Comparison of ENCODE assay signal across 11 mouse cellular contexts in genomic region chr8:94375551-94375991, GRCm38 (mm10). TPM values are rescaled to one million over a fixed set of nuclear protein-coding genes. Genes with fewer than 3 reads are reported as not detected.
DNase-seq lines count a peak whose midpoint lies in the region; ATAC-seq lines count a peak whose summit lies in the region.
"Had no signal": no experiment of that assay in that cellular context is flagged by ENCODE, and none has a peak within 500 bp of the region (broad histone marks: within the 10 kb centered on the region; RNA-seq: fewer than 3 reads in every experiment).

No protein-coding gene starts in this region.

- no peak overlapping the region for H3K4me2 ChIP-seq in heart, embryonic 16.5 days (ENCODE audit: low read depth, low read length)
- H3K4me2 ChIP-seq: midbrain, embryonic 11.5 days had no signal

- ATAC-seq in heart, embryonic 16.5 days (replicated peaks; ENCODE audit: extremely low read depth, insufficient read depth, low FRiP score), result peak; percentile 24; the same call in 1 of the 2 replicates
- peak; percentile 78 for ATAC-seq in CD4-positive, CD25-positive, alpha-beta regulatory T cell, adult 4 months
- peak; percentile 69 for ATAC-seq in megakaryocyte progenitor cell, adult 5-6 weeks (replicated peaks; ENCODE audit: poor library complexity)

- no peaks in the 10 kb centered on the region for H3K36me3 ChIP-seq in heart, embryonic 16.5 days (ENCODE audit: control insufficient read depth, insufficient read depth)
- no peaks in the 10 kb centered on the region for H3K36me3 ChIP-seq in hindbrain, embryonic 10.5 days

- H3K9me3 ChIP-seq in heart, embryonic 16.5 days (replicated peaks; ENCODE audit: control insufficient read depth, low read length), result no peaks in the 10 kb centered on the region
- no peaks in the 10 kb centered on the region for H3K9me3 ChIP-seq in hindbrain, embryonic 10.5 days

- intact Hi-C loops in heart, postnatal 10 days (cut with DNase I), result no loop called here

- no peak overlapping the region for H3K4me3 ChIP-seq in heart, embryonic 16.5 days (ENCODE audit: low read length)
- no peak overlapping the region for H3K4me3 ChIP-seq in hindbrain, embryonic 10.5 days

- no peak overlapping the region for H3K27ac ChIP-seq in heart, embryonic 16.5 days (ENCODE audit: low read length)
- H3K27ac ChIP-seq in hindbrain, embryonic 10.5 days, result no peak overlapping the region

- H3K4me1 ChIP-seq in heart, embryonic 16.5 days (ENCODE audit: control insufficient read depth, insufficient read depth, low read length), result peaks cover 13% of the 10 kb centered on the region
- no peaks in the 10 kb centered on the region for H3K4me1 ChIP-seq in hindbrain, embryonic 10.5 days (replicated peaks)

- WGBS in heart, embryonic 16.5 days, result 10% methylated on average over 3 of the region's 3 CpGs
- 69% methylated on average over 3 of the region's 3 CpGs for WGBS in hindbrain, embryonic 10.5 days

- DNase-seq in heart, postnatal 10 days, result no peak
- DNase-seq in induced T-regulatory cell, adult 2 months (ENCODE audit: low read depth), result peak; percentile 76
- DNase-seq in left cerebral cortex, adult 11 months (ENCODE audit: low spot score), result no peak
- no peak for DNase-seq in hindbrain, embryonic 10.5 days (ENCODE audit: low spot score)
- DNase-seq in urinary bladder, adult 2 months (ENCODE audit: low spot score), result no peak
- DNase-seq: gastrocnemius, postnatal 25 days; kidney, adult 9 months had no signal

- no peak overlapping the region for H3K9ac ChIP-seq in heart, embryonic 16.5 days (ENCODE audit: low read length)

- no peaks in the 10 kb centered on the region for H3K27me3 ChIP-seq in heart, embryonic 16.5 days (ENCODE audit: control insufficient read depth, insufficient read depth, low read length)
- H3K27me3 ChIP-seq in hindbrain, embryonic 10.5 days (ENCODE audit: insufficient read depth, poor library complexity, severe bottlenecking), result no peaks in the 10 kb centered on the region

RNA-seq across cellular contexts. Expression of gene Herpud1, which starts 10.7 kb away (rescaled TPM):
- 107 and 120 TPM in 2 replicates for polyA plus RNA-seq in heart, embryonic 16.5 days (2015; fragmentation: Nextera tagmentation; extraction: Ambion mirVana)
- total RNA-seq in heart, postnatal 10 days (2021), result 100 to 1,000 TPM in 1 of 2 experiments, 10 to 100 TPM in 1; 80.4 to 138 TPM
- polyA plus RNA-seq in CD4-positive, CD25-positive, alpha-beta regulatory T cell, adult 4 months (2017; shearing (Covaris generic)), result 100 to 1,000 TPM; 177 to 183 TPM
- 78.2 and 89.9 TPM in 2 replicates for total RNA-seq in megakaryocyte progenitor cell, adult 5-6 weeks (2015)
- 83.3 and 99.5 TPM in 2 replicates for total RNA-seq in megakaryocyte progenitor cell, adult 5-6 weeks (2017)
- polyA plus RNA-seq in hindbrain, embryonic 10.5 days (2016; fragmentation: Nextera tagmentation; extraction: Ambion mirVana), result 57.3 and 59.5 TPM in 2 replicates
- 325 and 330 TPM in 2 replicates for polyA plus RNA-seq in urinary bladder, adult 2 months (2012; rRNA removed)

RNA-seq across cellular contexts. Expression of gene Slc12a3, which starts 46.6 kb away (rescaled TPM):
- polyA plus RNA-seq in heart, embryonic 16.5 days (2015; fragmentation: Nextera tagmentation; extraction: Ambion mirVana), result not detected in 2 replicates
- under 1 TPM in 1 of 2 experiments, not detected in 1; 0.38 TPM for total RNA-seq in heart, postnatal 10 days (2021)
- polyA plus RNA-seq in CD4-positive, CD25-positive, alpha-beta regulatory T cell, adult 4 months (2017; shearing (Covaris generic)), result under 1 TPM in 1 of 2 experiments, not detected in 1; 0.19 TPM
- total RNA-seq in megakaryocyte progenitor cell, adult 5-6 weeks (2015), result 0.12 and 0.17 TPM in 2 replicates
- total RNA-seq in megakaryocyte progenitor cell, adult 5-6 weeks (2017), result not detected in 2 replicates
- polyA plus RNA-seq in hindbrain, embryonic 10.5 days (2016; fragmentation: Nextera tagmentation; extraction: Ambion mirVana), result 0.09 TPM in 1 of 2 replicates, not detected in the other
- 0.21 TPM in 2 replicates for polyA plus RNA-seq in urinary bladder, adult 2 months (2012; rRNA removed)
- total RNA-seq: gastrocnemius, postnatal 25 days had no signal
- polyA plus RNA-seq: midbrain, embryonic 11.5 days had no signal

RNA-seq across cellular contexts. Expression of gene Nlrc5, which starts 58.6 kb away (rescaled TPM):
- 0.51 and 1.1 TPM in 2 replicates for polyA plus RNA-seq in heart, embryonic 16.5 days (2015; fragmentation: Nextera tagmentation; extraction: Ambion mirVana)
- total RNA-seq in heart, postnatal 10 days (2021), result 1 to 10 TPM in 1 of 2 experiments, under 1 TPM in 1; 0.84 to 1.0 TPM
- 100 to 1,000 TPM; 186 to 214 TPM for polyA plus RNA-seq in CD4-positive, CD25-positive, alpha-beta regulatory T cell, adult 4 months (2017; shearing (Covaris generic))
- 22.5 and 24.1 TPM in 2 replicates for total RNA-seq in megakaryocyte progenitor cell, adult 5-6 weeks (2015)
- 17.7 and 27.9 TPM in 2 replicates for total RNA-seq in megakaryocyte progenitor cell, adult 5-6 weeks (2017)
- polyA plus RNA-seq in hindbrain, embryonic 10.5 days (2016; fragmentation: Nextera tagmentation; extraction: Ambion mirVana), result 0.20 TPM in 1 of 2 replicates, not detected in the other
- polyA plus RNA-seq in urinary bladder, adult 2 months (2012; rRNA removed), result 17.1 and 23.3 TPM in 2 replicates
- polyA plus RNA-seq: midbrain, embryonic 11.5 days had no signal

Comparison
In these comparisons a context has a peak if more than half of its experiments do, and no peak if none do; other contexts are left out.
1. ATAC-seq: peak in every context shown above with its lines; median percentile 78 in CD4-positive, CD25-positive, alpha-beta regulatory T cell, adult 4 months; 69 in megakaryocyte progenitor cell, adult 5-6 weeks; 24 in heart, embryonic 16.5 days.